Mouse (Mus musculus): ENCODE measurements around the gene Srms.
"Not testable (repeated sequence)": the region's sequence is repeated elsewhere in the genome, so short reads cannot be mapped to it uniquely, and the experiment has no call there.

Srms gene

DNA sequence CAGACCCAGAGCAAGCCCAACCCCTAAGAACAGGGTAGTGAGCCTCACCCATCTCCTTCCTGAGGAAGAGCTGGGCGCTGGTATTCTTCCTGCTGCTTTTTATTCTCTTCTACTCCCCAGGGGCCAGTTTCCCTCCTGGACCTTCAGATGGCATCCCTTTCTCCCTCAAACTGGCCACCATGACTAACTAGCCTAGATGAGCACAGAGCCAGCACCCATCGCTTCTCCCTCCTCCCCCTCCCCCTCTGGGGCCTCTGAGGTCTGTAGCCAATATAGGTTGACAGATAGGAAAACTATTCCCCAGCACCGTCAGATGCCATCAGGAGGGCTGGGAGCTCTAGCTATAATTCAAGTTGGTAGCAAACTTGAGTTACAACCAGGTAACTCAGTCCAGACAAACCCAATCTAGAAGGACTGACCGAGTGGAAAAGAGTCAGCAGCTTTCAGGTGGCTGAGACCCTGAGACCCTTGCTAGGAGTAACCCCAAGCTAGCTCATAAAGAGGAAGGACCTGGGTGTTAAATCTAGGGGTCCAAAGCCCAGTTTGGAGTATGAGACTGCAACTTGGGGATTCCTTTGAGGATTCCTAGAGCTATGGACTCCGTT lies 6.0 kb upstream of the Srms start:
- no peak for DNase-seq

DNA sequence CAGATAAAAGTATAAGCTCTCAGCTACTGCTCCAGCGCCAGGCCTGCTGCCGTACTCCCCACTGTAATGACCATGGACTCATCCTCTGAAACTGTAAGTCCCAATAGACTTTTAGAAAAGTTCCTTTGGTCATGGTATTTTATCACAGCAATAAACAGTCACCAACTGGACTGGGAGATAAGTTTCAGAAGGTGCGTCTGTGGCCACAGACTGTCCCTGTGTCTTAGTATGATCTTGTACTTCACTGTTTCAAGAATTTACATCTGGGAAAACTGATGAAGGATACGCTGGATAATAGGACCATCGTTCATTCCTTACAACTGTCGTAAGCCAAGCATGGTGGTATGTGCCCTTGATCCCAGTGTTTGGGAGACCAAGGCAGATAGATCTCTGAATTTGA lies 3.1 kb upstream of the Srms start:
- DNase-seq = no peak

DNA sequence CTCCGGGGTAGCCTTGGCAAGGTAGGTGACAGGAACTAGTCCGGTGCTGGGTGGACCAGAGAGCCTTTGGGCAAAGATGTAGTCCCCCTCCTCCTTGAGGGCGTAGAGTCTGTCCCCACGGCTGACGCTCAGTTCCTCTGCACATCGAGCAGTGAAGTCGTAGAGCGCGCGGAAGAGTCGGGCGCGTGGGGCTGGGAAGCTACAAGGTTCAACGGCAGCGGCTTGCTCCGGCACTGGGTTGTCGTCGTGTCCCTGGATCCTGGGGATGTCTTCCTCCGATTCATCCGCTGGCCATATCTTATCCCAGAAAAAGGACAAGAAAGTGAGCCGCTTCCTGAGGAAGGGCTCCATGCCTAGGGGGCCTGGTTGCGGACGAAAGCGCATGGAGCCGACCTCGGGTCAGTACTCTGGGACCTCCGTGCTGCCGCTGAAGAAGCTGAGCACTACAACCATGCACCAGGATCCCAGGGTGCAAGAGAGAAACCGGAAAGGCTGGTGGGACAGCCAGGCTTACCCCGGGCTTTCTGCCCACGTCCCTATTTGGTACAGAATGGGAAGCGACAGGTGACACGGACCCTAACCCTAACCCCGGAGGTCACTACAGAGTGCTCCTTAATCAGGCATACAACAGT lies 480 bp downstream of the Srms start:
- no peak for DNase-seq

DNA sequence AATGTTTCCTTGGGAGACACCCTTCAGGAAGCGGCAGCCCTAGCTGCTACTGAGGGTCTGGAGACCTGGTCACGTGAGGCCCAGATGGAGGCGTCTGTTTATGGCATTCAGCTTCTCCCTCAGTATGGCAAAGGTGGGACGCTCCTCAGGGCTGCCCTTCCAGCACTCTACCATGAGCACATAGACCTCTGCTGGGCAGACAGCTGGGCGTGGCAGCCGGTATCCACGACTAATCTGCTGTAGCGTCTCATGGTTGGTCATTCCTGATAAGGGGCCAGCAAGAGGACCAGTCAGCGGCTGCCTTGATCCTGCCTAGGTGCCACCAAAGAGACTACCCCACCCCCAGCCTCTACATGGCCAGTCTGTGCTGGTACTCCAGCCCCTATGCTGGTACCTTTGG lies 6.9 kb downstream of the Srms start:
- no peak for DNase-seq

DNA sequence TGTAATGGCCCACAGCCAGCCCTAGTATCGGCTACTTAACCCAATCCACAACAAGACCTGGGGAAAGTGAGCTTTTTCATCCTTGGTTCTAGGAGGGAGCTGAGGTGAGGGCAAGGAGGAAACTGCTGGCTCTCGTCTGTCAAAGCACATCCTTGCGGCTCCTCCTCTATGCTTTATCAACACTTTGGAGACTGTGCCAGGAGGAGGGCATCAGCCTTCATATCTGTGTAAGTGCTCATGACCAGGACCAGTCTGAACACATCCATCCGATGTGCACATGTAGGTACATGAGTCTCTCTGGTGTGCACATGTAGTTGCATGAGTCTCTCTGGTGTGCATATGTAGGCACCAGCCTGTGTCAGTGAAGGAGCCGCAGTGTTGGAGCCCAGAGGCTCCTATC lies 7.3 kb downstream of the Srms start:
- no peak for DNase-seq

DNA sequence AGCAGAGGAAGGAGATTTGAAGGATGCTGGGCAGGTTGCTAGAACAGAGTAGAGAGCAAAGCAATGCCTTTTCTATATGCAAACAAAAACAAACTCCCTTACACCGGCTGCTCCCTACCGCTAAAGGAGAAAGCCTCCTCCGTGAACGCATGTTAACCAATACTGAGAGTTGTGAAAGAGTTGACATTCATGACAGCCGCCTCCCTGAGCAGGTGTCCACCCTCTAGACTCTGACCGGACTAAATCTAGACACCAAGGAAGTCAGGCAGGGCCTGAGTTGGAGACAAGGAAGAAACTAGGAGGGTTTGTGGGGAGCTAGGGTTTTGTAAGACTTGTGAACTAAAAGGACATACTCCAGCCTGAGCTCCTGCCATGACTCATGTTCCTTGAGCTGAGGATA lies 10.1 kb downstream of the Srms start:
- DNase-seq = no peak

DNA sequence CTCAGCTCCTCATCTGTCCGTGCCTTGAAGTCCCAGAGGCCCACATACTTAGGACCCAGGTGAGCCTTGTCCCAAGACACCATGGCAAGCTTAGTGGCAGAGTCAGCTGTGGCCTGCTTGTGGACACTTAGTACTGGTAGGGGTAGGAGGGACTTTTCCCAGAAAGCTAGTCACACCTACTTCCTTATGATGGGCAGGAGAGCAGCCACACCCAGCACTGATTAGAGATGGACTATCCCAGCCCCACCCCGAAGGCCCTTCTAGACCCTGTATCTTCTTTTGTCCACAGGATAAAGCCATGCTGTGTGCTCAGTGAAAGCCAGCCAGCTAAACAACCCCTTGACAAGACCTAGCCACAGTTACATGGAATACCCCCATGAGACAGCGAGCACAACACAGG lies 10.6 kb downstream of the Srms start, which contains the start of gene Ptk6:
Gene Ptk6, minus strand, starts transcription at position 368 of the 400 bp plus-strand sequence.
- no peak for DNase-seq

DNA sequence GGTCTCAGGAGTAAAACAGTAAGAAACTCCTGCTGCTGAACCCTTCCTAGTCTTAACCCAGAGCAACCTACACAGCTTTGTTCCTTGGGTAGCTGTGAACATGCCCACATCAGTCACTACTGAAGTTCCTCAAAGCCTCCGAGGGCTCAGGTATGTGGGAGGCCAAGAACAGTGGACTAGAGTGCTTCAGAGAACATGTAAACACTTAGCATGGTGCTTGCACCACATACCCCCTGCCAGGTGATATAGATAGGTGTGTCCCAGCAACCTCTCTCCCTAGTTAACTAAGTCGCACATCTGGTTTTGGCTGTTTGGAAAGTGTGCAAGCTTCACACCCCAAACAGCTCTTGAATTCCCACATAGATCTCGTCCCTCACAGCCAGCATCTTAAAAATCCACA lies 11.4 kb downstream of the Srms start:
- DNase-seq = no peak

DNA sequence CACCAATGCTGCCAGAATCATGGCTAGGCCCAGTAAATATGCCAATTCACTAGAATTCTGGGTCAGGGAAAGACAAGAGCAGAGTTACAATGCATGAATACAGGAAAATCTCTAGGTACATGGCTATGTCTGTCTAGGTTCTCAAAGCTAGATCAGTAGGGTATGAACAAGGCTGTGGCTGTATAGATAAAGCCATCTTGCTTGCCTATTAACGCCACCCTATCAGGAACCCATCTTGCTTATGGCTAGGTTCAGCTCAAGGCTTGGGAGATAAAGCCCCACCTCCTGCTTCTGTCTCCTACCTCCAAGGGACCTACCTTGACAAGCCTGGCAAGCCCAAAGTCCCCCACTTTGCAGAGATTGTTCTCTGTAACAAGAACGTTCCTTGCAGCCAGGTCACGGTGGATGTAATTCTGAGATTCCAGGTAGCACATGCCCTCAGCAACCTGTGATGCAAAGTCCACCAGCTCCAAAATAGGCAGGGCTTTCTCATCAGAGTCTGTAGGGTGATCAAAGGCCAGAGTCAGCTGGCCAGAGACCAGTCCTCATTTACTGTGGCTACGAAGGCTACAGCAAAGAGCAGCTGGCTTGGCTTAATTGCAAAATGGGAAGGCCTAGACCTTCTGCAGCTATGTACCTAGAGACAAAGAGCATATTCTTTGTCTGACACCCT lies 16.2 kb downstream of the Srms start:
- peak; percentile 80 for DNase-seq

DNA sequence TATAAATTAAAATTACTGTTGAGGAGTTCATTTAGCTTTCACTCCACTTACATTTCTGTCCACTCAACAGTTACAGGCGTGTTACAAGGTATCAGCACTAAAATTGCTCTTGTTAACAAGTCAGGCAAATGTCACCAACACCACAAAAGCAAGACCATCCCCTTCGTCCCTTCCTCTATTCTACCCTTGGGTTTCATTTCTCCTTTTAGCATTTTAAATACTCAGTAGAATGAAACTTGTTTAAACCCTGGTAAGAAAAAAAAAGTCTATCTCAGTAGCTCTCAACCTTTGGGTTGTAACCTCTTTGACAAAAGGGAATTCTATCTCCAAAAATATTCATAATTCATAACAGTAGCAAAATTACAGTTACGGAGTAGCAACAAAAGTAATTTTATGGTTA lies 19.9 kb downstream of the Srms start:
- DNase-seq = no peak

DNA sequence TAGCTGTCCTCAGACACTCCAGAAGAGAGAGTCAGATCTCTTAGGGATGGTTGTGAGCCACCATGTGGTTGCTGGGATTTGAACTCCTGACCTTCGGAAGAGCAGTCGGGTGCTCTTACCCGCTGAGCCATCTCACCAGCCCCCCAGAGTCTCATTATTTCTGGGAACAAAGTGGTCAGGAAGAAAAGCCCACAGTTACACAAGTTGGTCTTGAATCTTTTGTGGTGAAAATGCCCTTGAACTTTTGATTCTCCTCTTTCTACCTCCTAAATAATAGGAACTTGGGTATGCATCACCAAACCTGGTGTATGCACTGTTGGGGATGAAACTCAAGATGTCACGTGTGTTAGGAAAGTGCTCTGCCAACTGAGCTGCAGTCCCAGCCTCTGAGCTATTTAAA lies 21.0 kb downstream of the Srms start:
- DNase-seq = no peak

DNA sequence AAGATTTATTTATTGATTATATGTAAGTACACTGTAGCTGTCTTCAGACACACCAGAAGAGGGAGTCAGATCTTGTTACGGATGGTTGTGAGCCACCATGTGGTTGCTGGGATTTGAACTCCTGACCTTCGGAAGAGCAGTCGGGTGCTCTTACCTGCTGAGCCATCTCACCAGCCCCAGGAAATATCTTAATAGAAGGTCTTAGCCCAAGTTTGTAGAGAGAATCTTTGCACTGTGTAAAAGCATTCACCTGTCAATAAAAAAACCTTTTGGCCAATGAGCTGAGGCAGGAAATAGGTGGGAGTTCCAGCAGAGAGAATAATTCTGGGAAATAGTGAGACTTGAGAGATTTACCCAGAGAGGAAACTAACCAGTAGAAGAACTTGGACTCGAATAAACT lies 21.6 kb downstream of the Srms start:
- not testable (repeated sequence) for DNase-seq

DNA sequence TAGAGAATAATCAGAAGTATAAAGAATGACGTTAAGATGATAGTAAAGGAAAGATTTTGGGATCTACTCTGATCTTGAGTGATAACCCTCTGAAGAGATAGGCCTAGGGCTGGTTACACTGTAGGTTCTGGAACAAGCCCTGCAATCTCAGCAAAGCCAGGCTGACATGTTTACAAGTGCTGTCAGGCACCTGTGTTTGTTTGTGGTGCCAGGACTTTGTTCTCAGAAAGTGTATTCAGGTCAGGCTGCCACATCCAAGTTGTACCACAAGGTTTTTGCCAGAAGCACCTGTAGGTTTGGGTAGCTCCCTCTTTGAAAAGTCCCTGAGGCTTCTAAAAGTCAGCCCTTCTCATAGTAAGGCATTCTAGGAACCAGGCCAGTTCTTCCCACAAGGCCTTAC lies 23.7 kb downstream of the Srms start:
- DNase-seq = no peak

DNA sequence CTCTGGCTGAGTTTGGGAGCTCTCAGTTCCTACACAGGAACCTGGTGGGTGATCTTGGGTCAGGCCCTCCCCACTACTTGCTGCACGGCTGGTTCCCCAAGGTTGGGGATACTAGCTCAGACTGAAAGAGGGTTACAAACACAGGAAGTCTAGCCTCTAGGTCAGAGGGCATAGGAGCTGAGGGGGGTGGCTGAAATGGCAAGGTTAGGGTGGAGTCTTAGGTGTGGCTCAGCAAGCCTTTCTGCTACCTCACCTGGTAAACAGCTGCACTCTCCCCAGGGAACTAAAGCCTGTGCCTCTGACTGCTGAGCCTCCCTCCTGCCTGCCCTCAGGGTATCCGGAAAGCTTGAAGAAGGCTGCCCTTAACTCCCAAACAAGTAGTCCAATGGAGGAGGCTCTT lies 24.3 kb downstream of the Srms start:
- DNase-seq = peak; percentile 27

DNA sequence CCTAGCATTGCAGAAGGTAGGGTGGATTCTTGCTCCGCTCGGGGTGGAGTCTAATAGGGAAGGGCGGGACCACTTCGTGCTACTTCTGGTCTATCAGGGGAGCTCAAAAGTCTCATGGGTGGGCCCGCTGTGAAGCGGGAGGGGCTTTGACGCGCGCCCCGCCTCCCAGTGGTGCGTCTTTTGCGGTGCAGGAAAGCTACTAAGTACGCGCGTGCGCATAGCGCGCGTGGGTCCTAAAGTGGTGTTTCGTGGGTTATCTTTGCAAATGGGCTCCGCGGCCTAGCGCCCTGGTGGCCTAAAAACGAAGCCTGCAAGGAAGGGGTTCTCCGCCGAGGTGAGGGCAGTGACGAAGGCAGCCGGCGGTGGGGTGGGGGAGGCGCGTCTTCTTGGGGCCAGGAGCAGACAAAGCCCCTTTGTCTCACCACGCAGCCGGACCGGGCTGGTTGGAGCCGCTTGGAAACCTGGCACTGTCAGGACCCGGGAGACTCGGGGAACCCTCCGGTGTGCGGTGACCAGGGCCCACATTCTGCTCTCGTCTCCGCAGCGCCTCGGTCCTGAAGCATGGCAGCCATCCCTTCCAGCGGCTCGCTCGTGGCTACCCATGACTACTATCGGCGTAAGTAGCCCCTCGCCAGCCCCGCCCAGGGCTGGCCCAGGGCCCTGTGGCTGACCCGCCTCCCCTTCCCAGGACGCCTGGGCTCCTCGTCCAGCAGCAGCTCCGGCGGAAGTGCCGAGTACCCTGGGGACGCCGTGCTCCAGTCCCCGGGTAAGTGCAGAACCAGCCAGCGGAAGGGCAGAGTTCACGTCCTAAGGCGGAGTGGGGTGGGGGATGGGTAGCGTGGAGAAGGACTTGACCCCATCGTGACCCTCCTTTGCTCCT lies 25.6 kb downstream of the Srms start, which contains the start of gene Ppdpf:
Gene Ppdpf, plus strand, starts transcription at position 127 of the 880 bp plus-strand sequence.
- DNase-seq = peak; percentile 97

DNA sequence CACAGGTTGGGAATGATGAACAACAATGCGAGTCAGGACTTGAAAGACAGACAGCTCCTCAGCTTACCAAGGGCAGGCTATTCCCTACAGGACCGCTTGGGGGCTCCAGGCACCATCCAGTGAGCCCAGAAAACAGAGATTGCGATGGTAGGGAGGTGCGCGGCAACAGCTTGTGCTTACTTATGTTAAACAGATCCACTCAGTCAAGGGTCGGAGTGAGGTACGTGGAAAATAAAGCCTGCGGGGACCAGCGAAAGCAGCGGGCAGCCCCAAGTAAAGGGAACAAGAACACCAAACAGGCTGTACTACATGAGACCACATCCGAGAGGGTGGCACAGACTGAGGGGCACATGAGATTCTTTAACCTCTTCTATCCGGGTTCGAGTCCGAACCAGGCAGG lies 26.4 kb downstream of the Srms start:
- DNase-seq = peak; percentile 92

DNA sequence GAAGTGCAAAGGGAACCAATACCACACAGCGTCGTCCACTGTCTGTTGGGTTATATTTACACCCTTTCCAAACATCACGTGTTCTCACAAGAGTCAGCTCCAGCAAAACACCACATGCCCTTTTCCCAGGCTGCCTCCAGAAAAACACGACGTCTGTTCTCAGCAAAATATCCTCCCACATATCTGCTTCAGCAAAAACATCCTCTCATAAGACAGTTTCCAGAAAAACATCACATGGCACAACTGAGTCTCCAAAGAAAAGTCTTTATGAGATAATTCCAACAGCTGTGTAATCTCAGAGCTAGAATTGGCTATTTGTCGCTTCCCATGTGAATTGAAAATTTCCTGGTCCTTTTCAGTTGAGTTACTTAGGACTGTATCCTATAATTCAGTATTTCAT lies 32.1 kb downstream of the Srms start:
- DNase-seq = no peak

DNA sequence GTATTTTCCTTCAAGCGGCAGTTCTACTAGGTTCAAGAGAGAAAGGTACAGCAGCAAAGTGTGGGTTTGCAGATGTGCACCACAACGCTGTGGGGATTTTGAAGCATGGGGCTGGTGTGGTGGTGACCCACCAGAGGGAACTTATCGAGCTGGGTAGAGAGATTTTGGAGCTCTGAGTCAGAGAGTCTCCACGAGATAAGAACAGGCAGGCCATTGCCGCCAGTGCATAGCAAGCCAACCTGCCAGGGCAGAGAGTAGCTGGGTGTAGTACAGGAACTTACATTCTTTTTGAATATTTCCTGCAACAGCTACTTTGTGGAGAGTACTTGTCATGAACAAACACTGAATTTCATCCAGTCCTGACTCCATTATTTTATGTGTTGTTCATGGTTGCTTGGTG lies 34.5 kb downstream of the Srms start:
- no peak for DNase-seq

DNA sequence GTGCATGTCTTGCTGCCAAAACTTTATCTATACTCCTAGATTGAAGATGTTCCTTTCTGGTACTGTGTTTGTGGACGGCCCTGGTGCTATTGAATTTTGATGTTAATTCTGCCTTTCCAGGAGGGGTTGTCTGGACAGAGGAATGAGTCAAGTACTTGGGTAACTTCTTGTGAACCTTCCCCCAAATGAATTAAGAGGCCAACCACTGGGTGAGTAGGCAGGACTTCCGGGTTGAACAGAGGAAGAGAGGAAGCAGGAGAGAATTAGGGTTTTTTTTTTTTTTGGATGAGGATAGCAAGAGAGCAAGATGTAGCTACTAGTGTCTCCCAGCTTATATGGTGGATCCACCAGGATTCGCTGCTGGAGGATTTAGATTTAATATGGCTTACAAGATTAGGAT lies 35.0 kb downstream of the Srms start:
- no peak for DNase-seq

DNA sequence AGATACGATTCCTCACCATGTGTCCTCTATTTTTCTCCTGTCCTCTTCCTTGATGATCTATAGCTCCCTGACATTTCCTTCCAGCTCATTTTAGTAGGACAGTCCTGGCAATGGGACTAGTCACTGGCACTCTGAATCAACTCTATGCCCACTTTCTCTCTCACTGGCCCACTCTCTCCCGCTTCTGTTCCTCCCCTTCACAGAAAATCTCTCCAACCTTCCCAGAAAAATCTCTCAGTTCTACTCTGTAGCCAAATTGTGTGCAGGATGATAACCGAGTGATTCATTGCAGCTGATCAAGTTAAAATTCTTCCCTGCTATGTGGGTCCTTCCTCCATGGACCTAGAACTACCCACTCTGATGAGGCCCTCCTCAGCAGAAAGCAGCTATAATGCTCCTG lies 38.3 kb downstream of the Srms start:
- no peak for DNase-seq

DNA sequence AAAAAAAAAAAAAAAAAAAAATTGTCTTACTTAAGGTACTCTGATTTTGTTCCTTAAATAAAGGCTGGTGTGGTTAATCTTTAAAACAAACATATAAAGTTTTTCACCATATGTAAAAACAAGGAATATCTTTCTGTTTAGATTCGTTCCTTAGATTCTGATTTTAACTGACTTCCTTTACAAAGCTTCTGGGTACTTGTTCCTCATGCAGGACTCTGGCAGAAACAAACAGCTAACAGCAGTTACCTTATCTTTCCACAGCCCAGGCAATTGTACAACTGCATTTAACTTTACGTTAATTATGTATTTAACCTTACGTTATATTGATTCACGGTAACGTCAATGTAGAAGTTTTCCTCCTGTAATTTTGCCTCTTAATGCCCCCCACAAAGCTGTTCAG lies 46.5 kb downstream of the Srms start:
- DNase-seq = no peak

DNA sequence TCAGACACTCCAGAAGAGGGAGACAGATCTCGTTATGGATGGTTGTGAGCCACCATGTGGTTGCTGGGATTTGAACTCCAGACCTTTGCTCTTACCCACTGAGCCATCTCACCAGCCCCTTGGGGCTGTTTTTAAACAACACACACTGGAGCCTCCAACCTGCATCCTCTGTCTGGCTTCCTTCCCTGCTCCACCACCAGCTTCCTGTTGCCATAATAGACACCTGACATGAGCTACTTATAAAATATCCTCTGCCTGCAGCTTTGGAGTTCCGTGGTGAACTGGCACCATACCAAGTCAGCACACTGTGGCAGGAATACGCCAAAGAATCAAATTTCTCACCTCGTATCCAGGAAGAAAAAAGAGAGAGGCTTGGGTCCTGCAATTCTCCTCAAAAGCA lies 52.2 kb downstream of the Srms start:
- no peak for DNase-seq

DNA sequence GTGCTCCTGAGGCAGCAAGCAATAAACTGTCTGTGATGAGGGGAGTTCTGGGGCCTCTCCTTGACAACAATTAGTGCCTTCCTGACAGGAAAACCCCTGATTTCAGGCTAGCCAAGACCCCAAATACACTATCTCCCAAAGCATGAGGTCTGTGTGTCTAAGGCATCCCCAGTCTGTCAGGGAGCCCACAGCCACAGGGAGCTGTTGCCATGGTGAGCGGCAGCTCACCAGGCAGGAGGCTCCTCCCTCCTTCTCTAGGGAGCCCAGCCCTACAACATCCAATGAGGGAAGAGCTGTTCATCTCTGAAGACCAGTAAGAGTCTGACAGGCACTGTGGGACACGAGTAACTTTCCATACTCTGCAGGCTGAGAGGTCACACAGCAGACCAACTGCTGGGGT lies 53.2 kb downstream of the Srms start:
- no peak for DNase-seq

DNA sequence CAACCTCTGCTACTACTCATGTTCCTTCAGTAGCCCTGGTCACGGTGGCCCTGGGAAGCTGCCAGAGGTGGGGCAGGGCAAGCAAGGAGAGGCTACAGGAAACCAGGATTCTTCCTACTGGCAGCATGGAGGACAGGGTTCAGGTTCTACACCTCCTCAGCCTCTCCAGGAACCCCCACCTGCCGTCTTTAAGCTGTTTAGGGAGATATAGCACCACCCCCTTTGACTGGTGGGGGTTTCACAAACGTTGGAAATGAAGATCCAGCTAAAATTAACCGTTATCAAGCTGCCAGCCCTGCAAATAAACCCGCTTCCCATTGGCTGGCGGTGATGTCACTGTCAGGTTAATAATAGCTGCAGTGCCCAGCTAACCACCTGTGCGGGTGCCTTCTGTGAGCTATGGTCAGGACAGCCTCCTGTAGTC lies 53.9 kb downstream of the Srms start:
- no peak for DNase-seq

All from kidney, adult 9 months (tissue).